18 mouse cellular contexts compared by ENCODE assay signal in the genomic region with DNA sequence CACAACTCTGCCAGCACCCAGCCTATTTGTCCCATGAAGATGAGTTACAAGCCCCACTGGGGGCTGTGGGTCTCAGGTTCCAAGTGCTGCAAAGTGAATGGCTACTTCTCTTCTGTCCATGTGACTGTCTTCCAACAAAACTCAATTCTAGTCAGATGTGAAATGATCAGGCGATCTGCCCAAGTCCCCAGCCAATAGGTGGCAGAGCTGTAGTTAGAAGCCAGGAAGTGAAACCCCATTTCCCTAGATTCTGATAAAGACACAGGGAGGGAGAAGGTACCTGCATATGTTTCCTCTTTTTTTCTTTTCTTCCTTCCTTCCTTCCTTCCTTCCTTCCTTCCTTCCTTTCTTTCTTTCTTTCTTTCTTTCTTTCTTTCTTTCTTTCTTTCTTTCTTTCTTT.
DNase-seq lines count a peak whose midpoint lies in the region; ATAC-seq and TF ChIP-seq lines count a peak whose summit lies in the region.
"Had no signal": no experiment of that assay in that cellular context is flagged by ENCODE, and none has a peak within 500 bp of the region (broad histone marks: within the 10 kb centered on the region; RNA-seq: fewer than 3 reads in every experiment).

No protein-coding gene starts in this region.

- no peaks in the 10 kb centered on the region for H3K36me3 ChIP-seq in spleen, adult 2 months (ENCODE audit: control insufficient read depth, insufficient read depth, low read length)
- H3K36me3 ChIP-seq in liver, embryonic 14.5 days (replicated peaks; ENCODE audit: control insufficient read depth, insufficient read depth, low read depth), result no peaks in the 10 kb centered on the region
- H3K36me3 ChIP-seq in splenic B cell, adult 2 months (ENCODE audit: control insufficient read depth, insufficient read depth, low read length, poor library complexity, severe bottlenecking), result no peaks in the 10 kb centered on the region
- H3K36me3 ChIP-seq: embryonic facial prominence, embryonic 13.5 days; forebrain, embryonic 10.5 days; hindbrain, embryonic 12.5 days; intestine, embryonic 15.5 days; limb, embryonic 12.5 days had no signal

- H3K27ac ChIP-seq in spleen, adult 2 months (ENCODE audit: insufficient read depth, low read length), result peak overlapping the region; percentile 63
- H3K27ac ChIP-seq in bone marrow, adult 2 months (ENCODE audit: control insufficient read depth, insufficient read depth, low read depth, low read length, poor library complexity), result peak overlapping the region; percentile 74
- H3K27ac ChIP-seq in liver, embryonic 14.5 days, result 0 out of 2 replicates have a peak overlapping the region, but pooled peaks have one; percentile 9
- H3K27ac ChIP-seq: embryonic facial prominence, embryonic 13.5 days; forebrain, embryonic 10.5 days; hindbrain, embryonic 12.5 days; intestine, embryonic 15.5 days; limb, embryonic 12.5 days; stomach, postnatal 0 days had no signal

- no peak for TF ChIP-seq POLR2A in spleen, adult 2 months (IDR thresholded peaks at IDR 0.05; ENCODE audit: low read depth, low read length)
- TF ChIP-seq POLR2A in bone marrow, adult 2 months (IDR thresholded peaks at IDR 0.05; ENCODE audit: borderline replicate concordance, control insufficient read depth, low read depth, low read length), result no peak

- DNase-seq in spleen, adult 2 months (ENCODE audit: low read depth in 1 of 2, low spot score in 2 of 2), result no peak
- DNase-seq in spleen, postnatal 36 days (ENCODE audit: low spot score in 2 of 2), result no peak
- no peak for DNase-seq in liver, embryonic 14.5 days (ENCODE audit: low read depth in 3 of 3, low spot score in 3 of 3)
- DNase-seq in splenic B cell, adult 2 months (ENCODE audit: low read depth, low spot score), result peak; percentile 51
- DNase-seq in heart, postnatal 10 days, result no peak
- DNase-seq in urinary bladder, postnatal 4 days (ENCODE audit: low spot score in 2 of 2), result no peak
- no peak for DNase-seq in heart, postnatal 14 days
- DNase-seq: adrenal gland, adult 2 months; cerebellum, adult 2 months; gastrocnemius, postnatal 14 days; thymus, postnatal 36 days had no signal

- H3K4me1 ChIP-seq in spleen, adult 2 months (ENCODE audit: control insufficient read depth, insufficient read depth, insufficient read length), result peaks cover 53% of the 10 kb centered on the region
- peaks cover 10% of the 10 kb centered on the region for H3K4me1 ChIP-seq in bone marrow, adult 2 months (ENCODE audit: control insufficient read depth, insufficient read depth, low read length)
- peaks cover 5 to 19% of the 10 kb centered on the region in 2 experiments; a peak in 3 of 4 replicates for H3K4me1 ChIP-seq in liver, embryonic 14.5 days (replicated peaks; ENCODE audit: control insufficient read depth in 2 of 2, insufficient read depth in 2 of 2, low read length in 1 of 2)
- H3K4me1 ChIP-seq: embryonic facial prominence, embryonic 13.5 days; hindbrain, embryonic 12.5 days; intestine, embryonic 15.5 days; limb, embryonic 12.5 days had no signal

- H3K9me3 ChIP-seq in liver, embryonic 14.5 days (ENCODE audit: control insufficient read depth, low read length), result no peaks in the 10 kb centered on the region
- H3K9me3 ChIP-seq: embryonic facial prominence, embryonic 13.5 days; forebrain, embryonic 10.5 days; hindbrain, embryonic 12.5 days; intestine, embryonic 15.5 days; limb, embryonic 12.5 days had no signal

- no peak overlapping the region for H3K4me2 ChIP-seq in liver, embryonic 14.5 days (ENCODE audit: low read depth)
- H3K4me2 ChIP-seq: embryonic facial prominence, embryonic 13.5 days; hindbrain, embryonic 12.5 days; intestine, embryonic 15.5 days; limb, embryonic 12.5 days had no signal

- H3K4me3 ChIP-seq in spleen, adult 2 months (ENCODE audit: extremely low read depth, insufficient read depth, insufficient read length), result no peak overlapping the region
- no peak overlapping the region for H3K4me3 ChIP-seq in bone marrow, adult 2 months (replicated peaks; ENCODE audit: control insufficient read depth, low read depth, low read length)
- H3K4me3 ChIP-seq in liver, embryonic 14.5 days (ENCODE audit: insufficient read depth in 1 of 2, low read depth in 2 of 2, low read length in 2 of 2), result no peak overlapping the region
- H3K4me3 ChIP-seq: embryonic facial prominence, embryonic 13.5 days; forebrain, embryonic 10.5 days; hindbrain, embryonic 12.5 days; intestine, embryonic 15.5 days; limb, embryonic 12.5 days had no signal

- ATAC-seq in liver, embryonic 14.5 days (ENCODE audit: insufficient read depth), result no peak
- ATAC-seq: intestine, embryonic 15.5 days had no signal

- no peaks in the 10 kb centered on the region for H3K27me3 ChIP-seq in spleen, adult 2 months (ENCODE audit: control insufficient read depth, insufficient read depth, low read length)
- no peaks in the 10 kb centered on the region for H3K27me3 ChIP-seq in liver, embryonic 14.5 days (ENCODE audit: control insufficient read depth, insufficient read depth, low read length)
- no peaks in the 10 kb centered on the region for H3K27me3 ChIP-seq in splenic B cell, adult 2 months (ENCODE audit: control insufficient read depth, insufficient read depth, low read length, poor library complexity, severe bottlenecking)
- H3K27me3 ChIP-seq: embryonic facial prominence, embryonic 13.5 days; hindbrain, embryonic 12.5 days; intestine, embryonic 15.5 days; limb, embryonic 12.5 days had no signal

- no peak overlapping the region for H3K9ac ChIP-seq in liver, embryonic 14.5 days (replicated peaks)
- H3K9ac ChIP-seq: embryonic facial prominence, embryonic 13.5 days; hindbrain, embryonic 12.5 days; intestine, embryonic 15.5 days; limb, embryonic 12.5 days had no signal

- TF ChIP-seq EP300 in liver, embryonic 14.5 days (IDR thresholded peaks at IDR 0.05; ENCODE audit: low read depth), result no peak

- no peak for TF ChIP-seq CTCF in spleen, adult 2 months (IDR thresholded peaks at IDR 0.05; ENCODE audit: extremely low read depth, insufficient read depth, insufficient read length, insufficient replicate concordance)
- TF ChIP-seq CTCF in bone marrow, adult 2 months (IDR thresholded peaks at IDR 0.05; ENCODE audit: control insufficient read depth, insufficient read depth, low read length), result no peak
- TF ChIP-seq CTCF in liver, embryonic 14.5 days (IDR thresholded peaks at IDR 0.05; ENCODE audit: low read depth), result no peak

- 18% methylated on average over 1 of the region's 1 CpGs for WGBS in spleen, adult 2 months
- WGBS in bone marrow, adult 2 months, result 26% methylated on average over 1 of the region's 1 CpGs
- WGBS in liver, embryonic 14.5 days (ENCODE audit: insufficient replicate concordance), result 39% methylated on average over 1 of the region's 1 CpGs

- intact Hi-C loops in heart, postnatal 10 days (cut with DNase I), result no loop called here
- intact Hi-C loops in heart, postnatal 14 days (cut with DNase I), result loop anchor here (5.0 to 10.0 kb wide), 2 partner anchors 53 to 155 kb away; no protein-coding TSS in a partner anchor

Comparison
In these comparisons a context has a peak if more than half of its experiments do, and no peak if none do; other contexts are left out.
1. H3K27ac ChIP-seq: peak in every context shown above with its lines; median percentile 74 in bone marrow, adult 2 months; 63 in spleen, adult 2 months; 9 in liver, embryonic 14.5 days.